Mouse (Mus musculus) midbrain, postnatal 0 days (tissue): Measurements from ENCODE around the gene Tnfrsf1a. TPM values are rescaled to one million over a fixed set of nuclear protein-coding genes. Genes with fewer than 3 reads are reported as not detected.

Experiments used
- ATAC-seq: fragments of 200-750 bp; cut with Nextera tagmentation; 2 replicates; pipeline ENCODE4 v1.8.0; 2017; ENCODE audit warnings: moderate number of reproducible peaks, mild to moderate bottlenecking, moderate TSS enrichment, moderate library complexity; ENCODE audit not compliant: low FRiP score
- DNase-seq: peaks from one replicate; pipeline ENCODE4 v3.0.0-alpha.2; 2015; ENCODE audit warnings: low spot score
- H3K27ac ChIP-seq: fragments of 300-500 bp; sonication (generic); 2 replicates; pipeline ENCODE4 v1.5.1; 2014; ENCODE audit warnings: low read depth, mild to moderate bottlenecking, low read length, mixed read lengths
- H3K27me3 ChIP-seq: fragments of 300-500 bp; sonication (generic); 2 replicates; pipeline ENCODE4 v1.6.1; 2014; ENCODE audit warnings: low read length, control low read depth, mixed read lengths; ENCODE audit not compliant: insufficient read depth
- H3K36me3 ChIP-seq: fragments of 300-500 bp; sonication (generic); 2 replicates; pipeline ENCODE4 v1.6.1; 2014; ENCODE audit warnings: low read length, control low read depth, mixed read lengths; ENCODE audit not compliant: insufficient read depth
- H3K4me1 ChIP-seq: fragments of 300-500 bp; sonication (generic); 2 replicates; pipeline ENCODE4 v1.6.1; 2014; ENCODE audit warnings: mild to moderate bottlenecking, control low read depth, antibody characterized with exemption, low read length, mixed read lengths; ENCODE audit not compliant: insufficient read depth
- H3K4me2 ChIP-seq: fragments of 300-500 bp; sonication (generic); 2 replicates; pipeline ENCODE4 v1.6.1; 2014; ENCODE audit warnings: low read depth, mild to moderate bottlenecking, low read length, mixed read lengths; ENCODE audit not compliant: poor library complexity, severe bottlenecking
- H3K4me3 ChIP-seq: fragments of 300-500 bp; sonication (generic); 2 replicates; pipeline ENCODE4 v1.5.1; 2014; ENCODE audit warnings: low read depth, mild to moderate bottlenecking, low read length, moderate library complexity
- H3K9ac ChIP-seq: fragments of 300-500 bp; sonication (generic); replicated peaks from 2 replicates; pipeline ENCODE4 v1.6.1; 2014; ENCODE audit warnings: mild to moderate bottlenecking, low read length, moderate library complexity, mixed read lengths; ENCODE audit not compliant: poor library complexity, severe bottlenecking
- H3K9me3 ChIP-seq: fragments of 300-500 bp; sonication (generic); 2 replicates; pipeline ENCODE4 v1.6.1; 2016; ENCODE audit warnings: low read length, control low read depth
- CTCF ChIP-seq: IDR thresholded peaks from 2 replicates; pipeline ENCODE4 v1.5.1; 2016; ENCODE audit warnings: antibody characterized with exemption, mild to moderate bottlenecking
- WGBS: fragments of 180-500 bp; shearing (Covaris S2); extraction: QIAGEN DNeasy Blood & Tissue Kit; methylation state at CpG from one replicate; pipeline ENCODE4 v1.1.7; 2014; 5-methylcytosine and 5-hydroxymethylcytosine counted together
- polyA plus RNA-seq: library from polyadenylated mRNA; unstranded; fragments of >200 nt; fragmentation: Nextera tagmentation; extraction: Ambion mirVana; gene quantifications from 2 replicates; pipeline ENCODE4 v1.2.1, GENCODE M21; 2015
- total RNA-seq: library from RNA; depleted of rRNA; stranded (reverse); fragments of >200 nt; gene quantifications from 2 replicates; pipeline ENCODE4 v1.2.3, GENCODE M21; 2014

Gene Tnfrsf1a
- total and polyA plus RNA-seq, 2 experiments from 2014 or later, result 10.4 to 15.9 TPM

DNA sequence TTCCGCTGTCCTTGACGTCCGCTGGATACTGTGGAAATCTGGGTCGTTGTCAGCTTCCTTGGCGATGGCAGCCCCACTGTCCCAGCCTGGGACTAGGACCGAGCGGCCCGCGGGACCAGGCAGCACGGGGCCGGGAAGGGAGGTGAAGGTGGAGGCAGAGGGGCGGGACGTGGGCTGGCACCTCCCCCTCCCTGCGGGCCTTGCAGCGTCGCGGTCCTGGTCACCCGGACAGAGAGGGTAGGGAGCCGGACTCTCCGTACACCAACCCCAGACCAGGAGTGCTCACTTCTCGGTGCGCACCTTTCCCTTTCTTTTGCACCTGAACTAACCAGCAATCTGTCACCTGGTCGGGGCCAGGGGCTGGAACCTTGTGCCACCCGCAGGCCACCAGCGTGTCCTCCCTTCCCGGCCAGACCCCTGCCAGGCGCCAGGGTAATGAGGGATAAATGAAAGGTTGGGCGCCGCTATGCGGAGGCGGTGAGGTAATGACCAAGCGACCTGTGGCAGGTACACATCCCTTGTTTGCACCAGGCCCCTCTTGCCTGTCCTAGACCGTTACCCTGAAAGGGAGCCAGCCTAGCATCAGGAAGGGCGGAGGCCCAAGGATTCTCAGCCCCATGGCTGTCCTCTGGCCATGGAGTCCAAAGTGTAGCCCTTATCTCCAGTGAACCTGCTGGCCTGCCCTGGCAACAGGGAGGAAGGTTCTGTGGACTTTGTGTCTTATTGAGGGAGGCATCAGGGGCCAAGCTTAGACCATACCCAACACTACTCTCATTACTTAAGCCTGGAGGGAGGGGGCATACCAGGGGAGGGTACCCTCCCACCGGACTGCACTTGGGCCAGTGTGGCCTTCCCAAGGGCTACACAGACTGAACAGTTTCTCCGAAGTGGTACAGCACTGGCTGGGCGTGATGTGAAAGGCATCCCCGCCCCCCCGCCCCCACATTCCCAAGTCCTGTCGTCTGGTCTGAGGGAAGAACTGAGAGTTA is 31.5 kb downstream of the Tnfrsf1a start, which contains the start of gene Plekhg6:
Gene Plekhg6 (minus strand): TSS at position 422 of the 989 bp plus-strand sequence.
- Histone ChIP-seq H3K4me2 (peak within 1 kb of the TSS; percentile 69), H3K4me1 (peaks cover 8% of the 10 kb centered on the region; the same call in 1 of the 2 replicates), H3K27me3 (peaks cover 49% of the 10 kb centered on the region), H3K36me3 (no peaks in the 10 kb centered on the region), H3K27ac (no peak within 1 kb of the TSS), H3K9ac (peak within 1 kb of the TSS; percentile 46; the same call in 1 of the 2 replicates), H3K4me3 (peak within 1 kb of the TSS; percentile 37), H3K9me3 (no peaks in the 10 kb centered on the region)
- ATAC-seq (peak; percentile 40), DNase-seq (no peak)
- 0 out of 2 replicates have a peak, but pooled peaks have one; percentile 4 for TF ChIP-seq CTCF
- 14% methylated on average over 32 of the region's 40 CpGs for WGBS

DNA sequence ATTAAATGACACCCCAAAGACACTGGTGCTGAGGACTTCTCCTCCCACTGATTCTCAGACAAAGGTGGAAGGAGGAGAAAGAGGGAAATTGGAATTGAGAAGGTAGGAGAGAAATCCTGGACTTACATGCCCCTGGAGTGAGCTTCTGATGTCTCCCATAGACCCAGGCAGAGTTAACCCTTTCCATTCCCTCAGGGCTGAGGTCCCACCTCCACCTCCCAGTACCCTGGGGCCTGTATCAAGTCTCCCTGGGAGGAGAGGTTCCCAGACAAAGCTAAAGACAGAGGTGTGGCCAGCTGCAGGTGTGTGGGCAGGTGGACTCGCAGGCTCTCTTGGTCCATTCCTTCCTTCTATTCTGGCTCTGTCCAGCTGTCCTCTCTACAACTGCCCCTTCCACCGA is 32.9 kb downstream of the Tnfrsf1a start:
- no peak overlapping the region for H3K27ac ChIP-seq
- no peak for DNase-seq
- H3K9ac ChIP-seq, result no peak overlapping the region
- no peaks in the 10 kb centered on the region for H3K9me3 ChIP-seq
- no peaks in the 10 kb centered on the region for H3K36me3 ChIP-seq
- H3K4me3 ChIP-seq, result no peak overlapping the region
- ATAC-seq, result no peak
- TF ChIP-seq CTCF, result no peak
- WGBS, result 84% methylated on average over 2 of the region's 2 CpGs
- peaks cover 49% of the 10 kb centered on the region for H3K27me3 ChIP-seq
- H3K4me2 ChIP-seq, result no peak overlapping the region
- peaks cover 8% of the 10 kb centered on the region; the same call in 1 of the 2 replicates for H3K4me1 ChIP-seq

DNA sequence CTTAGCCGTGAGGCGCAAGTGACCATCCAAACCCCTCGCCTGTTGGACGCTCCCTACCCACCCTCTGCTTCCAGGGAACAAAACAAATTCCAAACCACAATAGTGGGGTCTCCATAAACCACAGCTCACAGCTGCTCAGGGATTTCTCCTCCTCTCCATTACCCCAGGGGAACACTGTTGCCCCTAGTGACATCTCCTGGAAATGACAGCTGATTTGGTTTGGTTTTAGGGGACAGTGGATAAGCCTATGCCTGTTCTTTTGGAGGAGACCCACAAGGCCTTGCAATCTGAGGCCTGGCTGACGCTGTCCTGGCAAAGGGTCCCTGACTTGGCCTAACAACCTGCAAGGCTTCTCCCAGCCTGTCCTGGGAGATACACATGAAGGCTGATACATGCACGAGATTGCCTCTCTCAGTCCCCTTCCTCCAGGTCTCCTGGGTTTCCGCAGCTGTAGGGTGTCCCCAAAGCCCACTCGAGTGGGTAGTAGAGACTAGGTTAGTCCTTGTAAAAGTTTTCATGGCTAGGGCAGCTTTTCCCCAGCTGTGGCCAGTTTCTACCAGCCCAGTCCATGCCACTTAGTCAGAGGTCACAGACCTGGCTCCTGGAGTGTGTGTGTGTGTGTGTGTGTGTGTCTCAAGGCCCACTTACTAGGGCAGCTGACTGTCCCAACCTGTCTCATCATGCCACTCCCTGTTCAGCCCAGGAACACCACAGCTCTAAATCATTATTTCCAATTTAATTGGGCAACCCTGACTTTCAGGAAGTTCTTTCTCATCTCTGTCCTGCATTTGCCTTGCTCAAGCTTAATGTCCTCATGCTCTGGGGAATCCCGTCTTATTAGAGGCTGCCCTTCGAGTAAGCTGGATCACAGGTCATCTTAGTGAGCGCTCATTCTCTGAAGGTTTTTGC is 36.2 kb downstream of the Tnfrsf1a start:
- peak; percentile 60 for TF ChIP-seq CTCF
- WGBS, result 61% methylated on average over 11 of the region's 11 CpGs
- DNase-seq, result no peak

DNA sequence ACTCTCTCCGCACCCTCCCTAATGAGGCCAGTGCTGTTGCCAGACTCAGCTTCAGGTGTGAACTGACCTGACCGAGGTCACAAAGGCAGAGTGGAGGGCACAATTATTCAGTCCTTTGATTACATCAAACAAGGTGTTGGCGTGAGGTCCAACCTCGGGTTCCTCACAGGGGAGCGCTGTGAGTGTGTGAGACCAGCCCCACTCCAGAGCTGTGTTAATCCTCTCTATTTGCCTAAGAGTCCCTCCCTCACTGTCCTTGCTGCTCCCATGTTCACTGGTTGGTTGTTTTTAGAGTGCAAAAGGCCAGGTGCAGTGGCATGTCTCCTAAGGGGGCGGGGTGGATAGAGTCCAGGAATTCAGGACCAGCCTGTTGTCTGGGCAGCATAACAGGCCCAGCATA is 36.9 kb downstream of the Tnfrsf1a start:
- H3K27me3 ChIP-seq, result peaks cover 9% of the 10 kb centered on the region
- H3K36me3 ChIP-seq, result no peaks in the 10 kb centered on the region
- H3K9ac ChIP-seq, result no peak overlapping the region
- WGBS, result 83% methylated on average over 6 of the region's 6 CpGs
- no peaks in the 10 kb centered on the region for H3K9me3 ChIP-seq
- H3K4me3 ChIP-seq, result no peak overlapping the region
- ATAC-seq, result no peak
- no peak for DNase-seq
- H3K4me2 ChIP-seq, result no peak overlapping the region
- H3K27ac ChIP-seq, result no peak overlapping the region
- TF ChIP-seq CTCF, result no peak
- H3K4me1 ChIP-seq, result no peaks in the 10 kb centered on the region

More for the DNA sequence above, 36.2 kb downstream of the Tnfrsf1a start:
- H3K27me3 ChIP-seq, result peaks cover 17% of the 10 kb centered on the region
- H3K9ac ChIP-seq, result no peak overlapping the region
- H3K27ac ChIP-seq, result no peak overlapping the region
- H3K36me3 ChIP-seq, result no peaks in the 10 kb centered on the region
- no peaks in the 10 kb centered on the region for H3K9me3 ChIP-seq
- ATAC-seq, result no peak
- H3K4me2 ChIP-seq, result no peak overlapping the region
- H3K4me3 ChIP-seq, result no peak overlapping the region
- H3K4me1 ChIP-seq, result peaks cover 4% of the 10 kb centered on the region; the same call in 1 of the 2 replicates

DNA sequence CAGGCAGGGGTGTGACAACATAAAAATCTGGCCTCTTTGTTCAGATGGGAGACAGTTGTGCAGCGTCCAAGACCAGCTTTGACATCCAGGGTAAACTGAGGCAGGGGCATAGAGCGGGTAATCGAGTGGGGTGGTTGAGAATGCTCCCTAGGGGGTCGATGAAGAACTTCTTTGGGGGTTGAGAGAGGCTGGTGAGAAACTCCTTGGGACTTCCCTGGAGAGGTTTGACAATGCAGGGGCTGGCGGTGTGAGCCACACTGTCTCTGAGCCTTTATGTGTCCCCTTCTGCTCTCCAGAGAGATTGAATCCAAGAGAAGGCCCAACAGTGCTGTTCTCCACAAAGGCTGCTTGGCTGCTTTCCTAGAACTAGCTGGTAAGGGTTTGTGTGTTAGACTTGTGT is 40.7 kb downstream of the Tnfrsf1a start:
- H3K27me3 ChIP-seq, result no peaks in the 10 kb centered on the region
- no peak overlapping the region for H3K9ac ChIP-seq
- H3K9me3 ChIP-seq, result no peaks in the 10 kb centered on the region
- no peak overlapping the region for H3K4me3 ChIP-seq
- no peak overlapping the region for H3K27ac ChIP-seq
- H3K4me1 ChIP-seq, result no peaks in the 10 kb centered on the region
- H3K4me2 ChIP-seq, result no peak overlapping the region
- no peak for TF ChIP-seq CTCF
- no peak for ATAC-seq
- 85% methylated on average over 5 of the region's 5 CpGs for WGBS
- no peaks in the 10 kb centered on the region for H3K36me3 ChIP-seq
- no peak for DNase-seq
